Mouse (Mus musculus): ENCODE measurements around the gene Prkn. TPM values are rescaled to one million over a fixed set of nuclear protein-coding genes. Genes with fewer than 3 reads are reported as not detected.

The Prkn gene
- polyA plus RNA-seq, 1 experiment from 2014 or later: 2.8 TPM

- Histone ChIP-seq H3K27ac (replicated peaks) (no peak overlapping the region), H3K4me1 (no peaks in the 10 kb centered on the region), H3K9me3 (replicated peaks) (no peaks in the 10 kb centered on the region), H3K4me3 (replicated peaks) (no peak overlapping the region), H3K36me3 (no peaks in the 10 kb centered on the region), H3K27me3 (no peaks in the 10 kb centered on the region), H3K9ac (no peak overlapping the region), H3K4me2 (replicated peaks) (no peak overlapping the region)
- no peak for ATAC-seq (ENCODE audit: insufficient number of reproducible peaks, low FRiP score, low TSS enrichment, low read depth)
- 76% methylated on average over 10 of the region's 10 CpGs for WGBS
These were observed 571.2 kb downstream of the Prkn start for GRCm38 (mm10) chr17:11411414-11411813.

GRCm38 (mm10) chr17:11413688-11414087, 573.5 kb downstream of the Prkn start:
- H3K27me3 ChIP-seq: no peaks in the 10 kb centered on the region
- 64% methylated on average over 5 of the region's 5 CpGs for WGBS
- H3K36me3 ChIP-seq: no peaks in the 10 kb centered on the region
- H3K4me3 ChIP-seq (replicated peaks): no peak overlapping the region
- no peak for ATAC-seq (ENCODE audit: insufficient number of reproducible peaks, low FRiP score, low TSS enrichment, low read depth)
- no peak overlapping the region for H3K27ac ChIP-seq (replicated peaks)
- no peaks in the 10 kb centered on the region for H3K4me1 ChIP-seq
- no peak overlapping the region for H3K9ac ChIP-seq
- H3K4me2 ChIP-seq (replicated peaks): no peak overlapping the region
- no peaks in the 10 kb centered on the region for H3K9me3 ChIP-seq (replicated peaks)

GRCm38 (mm10) chr17:11414288-11414687, 574.1 kb downstream of the Prkn start:
- no peaks in the 10 kb centered on the region for H3K36me3 ChIP-seq
- WGBS: 77% methylated on average over 4 of the region's 4 CpGs
- no peak overlapping the region for H3K4me2 ChIP-seq (replicated peaks)
- no peak overlapping the region for H3K9ac ChIP-seq
- H3K4me3 ChIP-seq (replicated peaks): no peak overlapping the region
- no peaks in the 10 kb centered on the region for H3K27me3 ChIP-seq
- H3K27ac ChIP-seq (replicated peaks): no peak overlapping the region
- H3K9me3 ChIP-seq (replicated peaks): no peaks in the 10 kb centered on the region
- no peak for ATAC-seq (ENCODE audit: insufficient number of reproducible peaks, low FRiP score, low TSS enrichment, low read depth)
- no peaks in the 10 kb centered on the region for H3K4me1 ChIP-seq

GRCm38 (mm10) chr17:11417150-11417549, 577.0 kb downstream of the Prkn start:
- Histone ChIP-seq H3K36me3 (no peaks in the 10 kb centered on the region), H3K27me3 (no peaks in the 10 kb centered on the region), H3K4me3 (replicated peaks) (no peak overlapping the region), H3K4me1 (no peaks in the 10 kb centered on the region), H3K27ac (replicated peaks) (no peak overlapping the region), H3K9me3 (replicated peaks) (no peaks in the 10 kb centered on the region), H3K9ac (no peak overlapping the region), H3K4me2 (replicated peaks) (no peak overlapping the region)
- WGBS: 75% methylated on average over 3 of the region's 3 CpGs
- ATAC-seq (ENCODE audit: insufficient number of reproducible peaks, low FRiP score, low TSS enrichment, low read depth): no peak

GRCm38 (mm10) chr17:11419484-11419883, 579.3 kb downstream of the Prkn start:
- no peaks in the 10 kb centered on the region for H3K9me3 ChIP-seq (replicated peaks)
- no peaks in the 10 kb centered on the region for H3K36me3 ChIP-seq
- no peak overlapping the region for H3K27ac ChIP-seq (replicated peaks)
- H3K4me2 ChIP-seq (replicated peaks): no peak overlapping the region
- ATAC-seq (ENCODE audit: insufficient number of reproducible peaks, low FRiP score, low TSS enrichment, low read depth): no peak
- 87% methylated on average over 3 of the region's 3 CpGs for WGBS
- no peak overlapping the region for H3K9ac ChIP-seq
- H3K27me3 ChIP-seq: no peaks in the 10 kb centered on the region
- no peaks in the 10 kb centered on the region for H3K4me1 ChIP-seq
- H3K4me3 ChIP-seq (replicated peaks): no peak overlapping the region

GRCm38 (mm10) chr17:11420839-11421238, 580.7 kb downstream of the Prkn start:
- no peak overlapping the region for H3K4me2 ChIP-seq (replicated peaks)
- no peaks in the 10 kb centered on the region for H3K9me3 ChIP-seq (replicated peaks)
- no peaks in the 10 kb centered on the region for H3K4me1 ChIP-seq
- no peak overlapping the region for H3K4me3 ChIP-seq (replicated peaks)
- ATAC-seq (ENCODE audit: insufficient number of reproducible peaks, low FRiP score, low TSS enrichment, low read depth): no peak
- H3K27me3 ChIP-seq: no peaks in the 10 kb centered on the region
- WGBS: 79% methylated on average over 6 of the region's 6 CpGs
- H3K27ac ChIP-seq (replicated peaks): no peak overlapping the region
- no peak overlapping the region for H3K9ac ChIP-seq
- H3K36me3 ChIP-seq: no peaks in the 10 kb centered on the region

- Histone ChIP-seq H3K9ac (no peak overlapping the region), H3K36me3 (no peaks in the 10 kb centered on the region), H3K9me3 (replicated peaks) (no peaks in the 10 kb centered on the region), H3K27me3 (no peaks in the 10 kb centered on the region), H3K4me2 (replicated peaks) (no peak overlapping the region), H3K4me1 (no peaks in the 10 kb centered on the region), H3K27ac (replicated peaks) (no peak overlapping the region), H3K4me3 (replicated peaks) (no peak overlapping the region)
- 64% methylated on average over 5 of the region's 5 CpGs for WGBS
- ATAC-seq (ENCODE audit: insufficient number of reproducible peaks, low FRiP score, low TSS enrichment, low read depth): no peak
These were observed 581.2 kb downstream of the Prkn start for GRCm38 (mm10) chr17:11421264-11421940.

GRCm38 (mm10) chr17:11431323-11431722, 591.1 kb downstream of the Prkn start:
- H3K4me2 ChIP-seq (replicated peaks): no peak overlapping the region
- no peak for ATAC-seq (ENCODE audit: insufficient number of reproducible peaks, low FRiP score, low TSS enrichment, low read depth)
- H3K4me1 ChIP-seq: no peaks in the 10 kb centered on the region
- no peaks in the 10 kb centered on the region for H3K9me3 ChIP-seq (replicated peaks)
- no peaks in the 10 kb centered on the region for H3K27me3 ChIP-seq
- no peak overlapping the region for H3K4me3 ChIP-seq (replicated peaks)
- H3K27ac ChIP-seq (replicated peaks): no peak overlapping the region
- no peaks in the 10 kb centered on the region for H3K36me3 ChIP-seq
- WGBS: 72% methylated on average over 2 of the region's 2 CpGs
- no peak overlapping the region for H3K9ac ChIP-seq

GRCm38 (mm10) chr17:11432593-11432992, 592.4 kb downstream of the Prkn start:
- Histone ChIP-seq H3K4me2 (replicated peaks) (no peak overlapping the region), H3K27ac (replicated peaks) (no peak overlapping the region), H3K9ac (no peak overlapping the region), H3K9me3 (replicated peaks) (no peaks in the 10 kb centered on the region), H3K4me1 (no peaks in the 10 kb centered on the region), H3K36me3 (no peaks in the 10 kb centered on the region), H3K4me3 (replicated peaks) (no peak overlapping the region), H3K27me3 (no peaks in the 10 kb centered on the region)
- WGBS: 88% methylated on average over 2 of the region's 2 CpGs
- no peak for ATAC-seq (ENCODE audit: insufficient number of reproducible peaks, low FRiP score, low TSS enrichment, low read depth)

- Histone ChIP-seq H3K4me1 (0 out of 2 replicates have a peak, but pooled peaks cover 2% of the 10 kb centered on the region), H3K9me3 (replicated peaks) (no peaks in the 10 kb centered on the region), H3K4me2 (replicated peaks) (no peak overlapping the region), H3K4me3 (replicated peaks) (no peak overlapping the region), H3K36me3 (no peaks in the 10 kb centered on the region), H3K9ac (no peak overlapping the region), H3K27me3 (no peaks in the 10 kb centered on the region), H3K27ac (replicated peaks) (no peak overlapping the region)
- WGBS: 89% methylated on average over 2 of the region's 2 CpGs
- no peak for ATAC-seq (ENCODE audit: insufficient number of reproducible peaks, low FRiP score, low TSS enrichment, low read depth)
These were observed 622.5 kb downstream of the Prkn start for GRCm38 (mm10) chr17:11462721-11463120.

- H3K9me3 ChIP-seq (replicated peaks): no peaks in the 10 kb centered on the region
- 69% methylated on average over 2 of the region's 2 CpGs for WGBS
- no peak overlapping the region for H3K9ac ChIP-seq
- no peaks in the 10 kb centered on the region for H3K27me3 ChIP-seq
- H3K36me3 ChIP-seq: no peaks in the 10 kb centered on the region
- ATAC-seq (ENCODE audit: insufficient number of reproducible peaks, low FRiP score, low TSS enrichment, low read depth): no peak
- H3K4me3 ChIP-seq (replicated peaks): no peak overlapping the region
- H3K4me2 ChIP-seq (replicated peaks): no peak overlapping the region
- no peak overlapping the region for H3K27ac ChIP-seq (replicated peaks)
- 0 out of 2 replicates have a peak, but pooled peaks cover 2% of the 10 kb centered on the region for H3K4me1 ChIP-seq
These were observed 625.9 kb downstream of the Prkn start for GRCm38 (mm10) chr17:11466095-11466494.

- Histone ChIP-seq H3K36me3 (no peaks in the 10 kb centered on the region), H3K9me3 (replicated peaks) (no peaks in the 10 kb centered on the region), H3K4me1 (0 out of 2 replicates have a peak, but pooled peaks cover 2% of the 10 kb centered on the region), H3K27me3 (no peaks in the 10 kb centered on the region), H3K27ac (replicated peaks) (no peak overlapping the region), H3K4me2 (replicated peaks) (no peak overlapping the region), H3K9ac (no peak overlapping the region), H3K4me3 (replicated peaks) (no peak overlapping the region)
- ATAC-seq (ENCODE audit: insufficient number of reproducible peaks, low FRiP score, low TSS enrichment, low read depth): no peak
- 89% methylated on average over 2 of the region's 2 CpGs for WGBS
These were observed 628.4 kb downstream of the Prkn start for GRCm38 (mm10) chr17:11468624-11469023.
